Mouse (Mus musculus) embryo, embryonic 11 days (tissue): ENCODE measurements around the gene Btbd1.
A peak's percentile ranks its signal among the peaks of the same experiment; 100 is the strongest.

Experiments
- DNase-seq: peaks from one replicate; pipeline ENCODE4 v3.0.0-alpha.2; 2015

The Btbd1 gene

GRCm38 (mm10) chr7:81829379-81829894 is at the start of gene Btbd1:
TSS of gene Btbd1 (minus strand) at chr7:81829431.
- DNase-seq = peak; percentile 96

- no peak for DNase-seq
These were observed 46.1 kb upstream of the Btbd1 start for GRCm38 (mm10) chr7:81875372-81875771.

- DNase-seq = no peak
These were observed 45.4 kb upstream of the Btbd1 start for GRCm38 (mm10) chr7:81874636-81875035.

GRCm38 (mm10) chr7:81873807-81874206 is 44.6 kb upstream of the Btbd1 start:
- no peak for DNase-seq

GRCm38 (mm10) chr7:81872493-81873013 is 43.3 kb upstream of the Btbd1 start:
- no peak for DNase-seq

GRCm38 (mm10) chr7:81868158-81868557 is 38.9 kb upstream of the Btbd1 start:
- peak; percentile 83 for DNase-seq

- no peak for DNase-seq
These were observed 38.1 kb upstream of the Btbd1 start for GRCm38 (mm10) chr7:81867231-81867930.

GRCm38 (mm10) chr7:81865937-81866336 is 36.7 kb upstream of the Btbd1 start:
- DNase-seq = no peak

GRCm38 (mm10) chr7:81864552-81864951 is 35.3 kb upstream of the Btbd1 start:
- DNase-seq = no peak

GRCm38 (mm10) chr7:81862587-81863583 is 33.7 kb upstream of the Btbd1 start:
- DNase-seq = peak; percentile 19

GRCm38 (mm10) chr7:81861921-81862320 is 32.7 kb upstream of the Btbd1 start:
- DNase-seq = no peak

- DNase-seq = no peak
These were observed 32.2 kb upstream of the Btbd1 start for GRCm38 (mm10) chr7:81861461-81861860.

- DNase-seq = no peak
These were observed 31.8 kb upstream of the Btbd1 start for GRCm38 (mm10) chr7:81860996-81861395.

- peak; percentile 21 for DNase-seq
These were observed 30.8 kb upstream of the Btbd1 start for GRCm38 (mm10) chr7:81860071-81860470.

- DNase-seq = peak; percentile 75
These were observed 29.9 kb upstream of the Btbd1 start, which contains the start of gene Tm6sf1 for GRCm38 (mm10) chr7:81858968-81859721. TSS of gene Tm6sf1 (plus strand) at chr7:81859001.

- DNase-seq = peak; percentile 49
These were observed 29.0 kb upstream of the Btbd1 start for GRCm38 (mm10) chr7:81858236-81858635.

GRCm38 (mm10) chr7:81856221-81856620 is 27.0 kb upstream of the Btbd1 start:
- DNase-seq = no peak

GRCm38 (mm10) chr7:81855694-81856093 is 26.5 kb upstream of the Btbd1 start, which contains the start of gene Gm10160:
TSS of gene Gm10160 (minus strand) at chr7:81855794.
- DNase-seq = no peak

GRCm38 (mm10) chr7:81854568-81855307 is 25.5 kb upstream of the Btbd1 start:
- no peak for DNase-seq

GRCm38 (mm10) chr7:81851706-81852105 is 22.5 kb upstream of the Btbd1 start:
- DNase-seq = no peak

- DNase-seq = no peak
These were observed 20.9 kb upstream of the Btbd1 start for GRCm38 (mm10) chr7:81850171-81850570.

- DNase-seq = no peak
These were observed 20.4 kb upstream of the Btbd1 start for GRCm38 (mm10) chr7:81849633-81850032.
